Mouse (Mus musculus) ovary, postnatal 14 days (tissue): ENCODE results near the gene Mapk3.
A peak's percentile ranks its signal among the peaks of the same experiment; 100 is the strongest.

Experiments used
- DNase-seq: peaks from one replicate; pipeline ENCODE4 v3.0.0; 2022; ENCODE audit warnings: low spot score

Mapk3 gene

GRCm38 (mm10) chr7:126802134-126802889, 42.9 kb downstream of the Mapk3 start:
- no peak for DNase-seq

DNA sequence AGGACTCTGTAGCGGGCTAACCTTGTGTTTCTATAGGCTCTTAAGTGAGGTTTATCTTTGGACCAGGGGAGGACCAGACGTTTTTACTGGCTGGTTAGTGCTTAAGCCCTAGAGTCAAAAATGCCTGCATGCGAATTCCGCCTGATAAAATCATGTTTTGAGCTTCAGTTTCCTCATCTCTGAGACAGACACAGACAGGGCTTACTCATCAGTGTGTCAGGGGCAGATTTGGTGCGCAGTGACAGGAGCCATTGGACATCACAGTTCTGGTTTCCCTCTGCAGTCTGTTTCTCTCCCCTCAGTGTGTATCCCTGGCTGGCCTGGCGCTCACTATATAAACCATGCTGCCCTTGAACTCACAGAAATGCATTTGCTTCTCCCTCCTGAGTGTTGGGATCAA, 43.8 kb downstream of the Mapk3 start:
- DNase-seq, result no peak

DNA sequence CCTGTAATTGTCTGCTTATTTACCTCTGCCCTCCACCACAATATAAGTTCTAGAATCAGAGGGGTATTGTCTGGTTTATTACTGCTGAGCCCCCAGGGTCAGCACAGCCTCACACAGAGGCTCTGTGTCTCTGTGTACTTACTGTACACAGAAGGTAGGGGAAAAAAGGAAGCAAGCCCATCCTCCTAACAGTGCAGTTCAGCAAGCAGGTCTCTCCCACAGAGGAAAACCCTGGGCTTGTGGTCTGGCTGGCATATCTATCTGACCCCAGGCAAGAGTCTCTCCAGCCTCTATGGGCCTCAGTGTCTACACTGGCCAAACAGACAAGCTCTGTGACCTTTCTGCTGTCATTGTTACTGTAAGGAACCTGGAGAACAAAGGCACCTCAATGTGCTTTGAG, 44.4 kb downstream of the Mapk3 start:
- DNase-seq, result no peak

DNA sequence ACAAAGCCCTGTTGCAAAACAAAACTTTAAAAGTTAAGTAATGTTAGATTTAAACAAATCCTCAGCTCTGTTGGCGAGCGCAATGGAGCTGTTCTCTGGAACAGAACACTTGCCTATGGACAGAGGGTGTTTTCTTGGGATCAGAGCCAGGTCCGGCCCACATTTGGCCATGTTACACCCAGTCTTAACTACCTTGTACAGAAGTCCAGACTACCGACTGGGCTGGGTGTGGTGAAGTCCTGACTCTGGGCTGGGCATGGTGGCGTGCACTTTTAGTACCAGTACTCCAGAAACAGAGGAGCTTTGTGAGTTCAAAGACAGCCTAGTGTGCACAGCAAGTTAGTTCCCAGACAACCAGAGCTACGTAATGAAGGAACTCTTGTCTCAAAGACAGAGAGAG, 47.6 kb downstream of the Mapk3 start:
- no peak for DNase-seq

- no peak for DNase-seq
These were observed 48.0 kb downstream of the Mapk3 start for GRCm38 (mm10) chr7:126807405-126807804.

GRCm38 (mm10) chr7:126808703-126809455, 49.5 kb downstream of the Mapk3 start:
- peak; percentile 83 for DNase-seq

DNA sequence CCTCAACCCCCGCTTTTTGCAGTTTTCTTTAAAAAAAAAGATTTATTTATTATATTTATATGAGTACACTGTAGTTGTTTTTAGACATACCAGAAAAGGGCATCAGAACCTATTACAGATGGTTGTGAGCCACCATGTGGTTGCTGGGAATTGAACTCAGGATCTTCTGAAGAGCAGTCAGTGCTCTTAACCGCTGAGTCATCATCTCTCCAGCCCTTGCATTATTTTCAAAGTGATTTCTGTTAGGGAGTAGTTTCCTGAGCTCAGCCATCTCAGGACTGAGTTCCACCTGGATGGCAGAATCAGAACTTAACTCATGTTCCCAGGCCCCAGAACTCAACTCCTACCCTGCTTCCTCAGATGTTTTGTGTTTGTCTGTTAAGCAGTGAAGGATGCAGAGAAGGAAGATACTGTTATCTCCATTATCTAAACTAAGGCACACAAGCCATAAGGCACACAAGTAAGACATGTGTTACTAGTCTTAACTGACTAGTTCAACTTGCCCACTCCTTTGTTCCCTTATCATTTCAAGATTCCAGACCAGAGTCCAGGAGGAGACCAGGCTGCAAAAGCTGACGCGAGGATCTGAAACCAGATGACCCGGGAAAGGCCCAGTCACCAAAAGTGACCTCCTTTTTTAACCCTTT, 50.4 kb downstream of the Mapk3 start:
- DNase-seq, result no peak
